Mouse (Mus musculus) heart, adult 2 months (tissue): ENCODE measurements around the gene Pomgnt2. TPM values are rescaled to one million over a fixed set of nuclear protein-coding genes. Genes with fewer than 3 reads are reported as not detected.
A peak's percentile ranks its signal among the peaks of the same experiment; 100 is the strongest.

Source experiments
- DNase-seq, 2 experiments: peaks; one replicate each; pipeline ENCODE4 v3.0.0; 2021
- H3K27ac ChIP-seq: fragments of 200-600 bp; 2 replicates; pipeline ENCODE4 v1.8.1; 2022
- H3K27me3 ChIP-seq: fragments of 200-500 bp; 2 replicates; pipeline ENCODE4 v1.6.1; 2012; ENCODE audit warnings: mild to moderate bottlenecking, low read length, inconsistent platforms, mixed read lengths; ENCODE audit not compliant: control insufficient read depth, insufficient read depth
- H3K36me3 ChIP-seq: fragments of 200-500 bp; 2 replicates; pipeline ENCODE4 v1.6.1; 2012; ENCODE audit warnings: low read length, inconsistent platforms; ENCODE audit not compliant: control insufficient read depth, insufficient read depth
- H3K4me1 ChIP-seq: fragments of 200-500 bp; 2 replicates; pipeline ENCODE4 v1.6.1; 2011; ENCODE audit warnings: low read length; ENCODE audit not compliant: control insufficient read depth, insufficient read depth
- H3K4me3 ChIP-seq: fragments of 200-600 bp; 2 replicates; pipeline ENCODE4 v1.8.1; 2022
- H3K79me2 ChIP-seq: fragments of 200-500 bp; replicated peaks from 2 replicates; pipeline ENCODE4 v1.6.1; 2012; ENCODE audit warnings: mild to moderate bottlenecking, inconsistent platforms, low read length, moderate library complexity, mixed read lengths; ENCODE audit not compliant: control insufficient read depth, insufficient read depth
- H3K9ac ChIP-seq: fragments of 200-500 bp; 2 replicates; pipeline ENCODE4 v1.6.1; 2012; ENCODE audit warnings: low read depth, mild to moderate bottlenecking, control low read depth, inconsistent platforms, low read length, mixed read lengths
- CTCF ChIP-seq: fragments of 200-600 bp; IDR thresholded peaks from 2 replicates; pipeline ENCODE4 v1.8.1; 2022; ENCODE audit warnings: antibody characterized with exemption, mild to moderate bottlenecking, moderate library complexity
- EP300 ChIP-seq: fragments of 200-500 bp; IDR thresholded peaks from 2 replicates; pipeline ENCODE4 v1.6.1; 2011; ENCODE audit warnings: low read depth, low read length, control low read depth; ENCODE audit not compliant: insufficient read depth
- POLR2A ChIP-seq: fragments of 200-500 bp; IDR thresholded peaks from 2 replicates; pipeline ENCODE4 v1.6.1; 2011; ENCODE audit warnings: mild to moderate bottlenecking, low read depth, low read length, control low read depth; ENCODE audit not compliant: insufficient read depth
- WGBS: fragments of 180-500 bp; shearing (Covaris S2); methylation state at CpG from one replicate; pipeline ENCODE4 v1.1.7; 2018; 5-methylcytosine and 5-hydroxymethylcytosine counted together
- intact Hi-C: fragments of 180-260 bp; cut with DNase I; formaldehyde crosslinking; loops from one replicate; pipeline ENCODE4 v1.15.1; 2025
- polyA plus RNA-seq: library from polyadenylated mRNA; depleted of rRNA; stranded (reverse); fragments of >200 nt; gene quantifications from 2 replicates; pipeline ENCODE4 v1.2.3, GENCODE M21; 2012
- total RNA-seq, 2 experiments: library from RNA; stranded (reverse); gene quantifications; 2 replicates each; pipeline ENCODE4 v1.2.3; 2021

Pomgnt2 gene
- total and polyA plus RNA-seq, 3 experiments: 14.0 to 21.4 (median 15.3) TPM

DNA sequence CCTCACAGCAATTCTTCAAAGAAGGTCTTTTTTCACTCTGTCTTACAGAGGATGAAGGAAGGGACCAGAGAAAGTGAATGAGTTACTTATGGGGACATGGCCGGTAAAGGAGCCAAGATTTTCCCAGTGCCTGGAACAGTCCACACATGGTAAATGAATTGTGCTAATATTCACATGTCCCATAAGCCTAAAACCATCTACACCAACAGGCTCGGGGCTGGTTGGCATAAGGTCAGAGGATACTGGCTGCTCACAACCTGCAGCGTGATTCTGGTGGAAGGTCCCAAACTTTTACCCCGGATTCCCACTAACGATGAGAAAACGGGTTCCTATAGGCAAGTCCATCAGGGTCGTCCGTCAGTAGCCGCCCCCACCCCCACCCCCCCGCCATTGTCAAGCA, 1.8 kb downstream of the Pomgnt2 start:
- no peak for TF ChIP-seq EP300
- TF ChIP-seq POLR2A: no peak
- no peak for TF ChIP-seq CTCF
- Histone ChIP-seq H3K27ac (no peak overlapping the region), H3K4me1 (no peaks in the 10 kb centered on the region), H3K4me3 (peak overlapping the region; percentile 70; the same call in 1 of the 2 replicates), H3K9ac (peak overlapping the region; percentile 92), H3K36me3 (no peaks in the 10 kb centered on the region), H3K27me3 (no peaks in the 10 kb centered on the region), H3K79me2 (peaks cover 2% of the 10 kb centered on the region; the same call in 1 of the 2 replicates)
- WGBS: 26% methylated on average over 10 of the region's 10 CpGs
- intact Hi-C loops: no loop called here
- DNase-seq: no peak

DNA sequence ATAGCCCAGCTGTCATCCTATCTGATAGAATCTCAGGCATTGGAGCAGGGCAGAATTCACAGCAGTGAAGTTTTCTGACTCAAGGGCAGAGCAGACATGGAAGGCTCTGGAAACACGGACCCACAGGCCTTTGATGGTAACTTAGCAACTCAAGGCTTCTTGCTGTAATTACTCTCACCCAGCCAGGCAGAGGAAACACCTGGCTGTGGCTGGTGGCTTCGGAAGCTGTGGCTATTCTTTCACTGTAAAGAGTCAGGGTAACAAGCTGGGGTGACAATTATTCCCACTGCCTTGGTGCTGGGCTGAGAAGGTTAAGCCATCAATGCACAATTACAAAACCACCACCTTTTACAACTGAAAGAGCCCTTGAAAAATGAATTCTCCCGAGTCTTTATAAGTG, 3.9 kb downstream of the Pomgnt2 start:
- no peak overlapping the region for H3K4me3 ChIP-seq
- no peaks in the 10 kb centered on the region for H3K4me1 ChIP-seq
- H3K9ac ChIP-seq: no peak overlapping the region
- no peak for TF ChIP-seq EP300
- TF ChIP-seq CTCF: no peak
- no peak for TF ChIP-seq POLR2A
- WGBS: 52% methylated on average over 3 of the region's 3 CpGs
- no peak for DNase-seq
- intact Hi-C loops: no loop called here
- no peaks in the 10 kb centered on the region for H3K36me3 ChIP-seq
- H3K79me2 ChIP-seq: peaks cover 2% of the 10 kb centered on the region; the same call in 1 of the 2 replicates
- no peaks in the 10 kb centered on the region for H3K27me3 ChIP-seq
- H3K27ac ChIP-seq: no peak overlapping the region

- no peaks in the 10 kb centered on the region for H3K36me3 ChIP-seq
- intact Hi-C loops: no loop called here
- DNase-seq: no peak
Measured at GRCm38 (mm10) chr9:121991041-121991440, 5.9 kb downstream of the Pomgnt2 start.

DNA sequence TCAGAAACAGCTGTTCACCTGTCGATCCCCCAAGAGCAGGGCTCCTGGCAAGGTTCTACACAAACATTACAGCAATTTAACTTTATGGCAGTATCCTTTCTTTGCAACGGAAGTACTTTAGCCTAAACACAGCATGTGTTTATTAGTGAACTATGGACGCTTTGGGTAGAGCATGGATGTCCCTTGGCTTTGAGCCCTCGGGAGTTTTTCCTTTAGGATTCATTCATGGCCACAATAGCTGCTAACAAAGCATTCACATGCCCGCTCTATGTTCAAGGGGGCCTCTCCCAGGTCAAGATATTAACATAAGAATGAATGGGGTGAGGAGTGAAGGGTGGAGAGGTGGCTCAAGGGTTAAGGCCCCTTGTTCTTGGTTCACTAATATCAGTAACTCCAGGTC, 7.4 kb downstream of the Pomgnt2 start:
- H3K9ac ChIP-seq: no peak overlapping the region
- no peaks in the 10 kb centered on the region for H3K4me1 ChIP-seq
- H3K79me2 ChIP-seq: no peaks in the 10 kb centered on the region
- no peak for TF ChIP-seq CTCF
- no peak for TF ChIP-seq POLR2A
- H3K27ac ChIP-seq: no peak overlapping the region
- DNase-seq: no peak
- WGBS: 77% methylated on average over 5 of the region's 5 CpGs
- no peaks in the 10 kb centered on the region for H3K36me3 ChIP-seq
- no peaks in the 10 kb centered on the region for H3K27me3 ChIP-seq
- intact Hi-C loops: loop anchor here (5.0 kb wide), 2 partner anchors 142 to 157 kb away; no protein-coding TSS in a partner anchor
- no peak overlapping the region for H3K4me3 ChIP-seq

More at GRCm38 (mm10) chr9:121991041-121991440, 5.9 kb downstream of the Pomgnt2 start:
- Histone ChIP-seq H3K9ac (no peak overlapping the region), H3K27me3 (no peaks in the 10 kb centered on the region), H3K4me3 (no peak overlapping the region), H3K79me2 (peaks cover 2% of the 10 kb centered on the region; the same call in 1 of the 2 replicates), H3K4me1 (no peaks in the 10 kb centered on the region), H3K27ac (no peak overlapping the region)
- TF ChIP-seq EP300: no peak
- TF ChIP-seq POLR2A: no peak
- TF ChIP-seq CTCF: no peak
- WGBS: 67% methylated on average over 5 of the region's 5 CpGs

DNA sequence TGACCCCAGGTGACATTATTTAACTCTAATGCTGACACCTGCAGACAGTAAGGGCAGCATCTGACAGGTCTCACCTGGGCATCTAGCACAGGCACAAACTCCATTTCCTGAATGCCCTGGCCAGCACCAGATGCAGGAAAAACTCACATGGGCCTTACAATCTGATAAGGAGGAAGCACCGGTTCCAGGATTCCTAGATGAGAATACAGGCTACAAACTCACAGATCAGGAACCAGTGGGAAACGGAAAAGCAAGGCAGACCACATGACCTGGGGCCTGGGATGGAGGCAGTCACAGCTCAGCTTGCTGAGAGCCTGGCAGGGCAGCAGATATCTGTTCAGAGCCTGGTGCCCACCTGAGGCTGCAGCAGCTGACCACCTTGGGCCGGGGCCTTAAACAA, 8.0 kb downstream of the Pomgnt2 start:
- WGBS: 51% methylated on average over 3 of the region's 3 CpGs
- H3K79me2 ChIP-seq: no peaks in the 10 kb centered on the region
- H3K9ac ChIP-seq: no peak overlapping the region
- no peak overlapping the region for H3K27ac ChIP-seq
- H3K4me1 ChIP-seq: no peaks in the 10 kb centered on the region
- TF ChIP-seq EP300 (no peak), CTCF (no peak), POLR2A (no peak)
- DNase-seq: no peak
- intact Hi-C loops: loop anchor here (5.0 kb wide), 2 partner anchors 142 to 157 kb away; no protein-coding TSS in a partner anchor
- no peaks in the 10 kb centered on the region for H3K27me3 ChIP-seq
- no peaks in the 10 kb centered on the region for H3K36me3 ChIP-seq
- no peak overlapping the region for H3K4me3 ChIP-seq

- TF ChIP-seq CTCF: no peak
- no peak for TF ChIP-seq POLR2A
- TF ChIP-seq EP300: peak; percentile 92
- Histone ChIP-seq H3K36me3 (no peaks in the 10 kb centered on the region), H3K79me2 (no peaks in the 10 kb centered on the region), H3K4me1 (no peaks in the 10 kb centered on the region), H3K27me3 (no peaks in the 10 kb centered on the region), H3K4me3 (no peak overlapping the region), H3K9ac (no peak overlapping the region), H3K27ac (no peak overlapping the region)
- peak; percentile 66 to 85 for DNase-seq
- intact Hi-C loops: loop anchor here (1.0 to 5.0 kb wide), 4 partner anchors 37 to 152 kb away; no protein-coding TSS in a partner anchor
- 62% methylated on average over 15 of the region's 15 CpGs for WGBS
Measured at GRCm38 (mm10) chr9:121984465-121985461, 12.1 kb downstream of the Pomgnt2 start.
